Mouse (Mus musculus): Measurements from ENCODE around the gene Ccdc73. TPM values are rescaled to one million over a fixed set of nuclear protein-coding genes. Genes with fewer than 3 reads are reported as not detected.
"Not testable (repeated sequence)": the region's sequence is repeated elsewhere in the genome, so short reads cannot be mapped to it uniquely, and the experiment has no call there.

Gene Ccdc73
- total and polyA plus RNA-seq, 2 experiments from 2014 or later: 12.6 TPM; not detected in 1

DNA sequence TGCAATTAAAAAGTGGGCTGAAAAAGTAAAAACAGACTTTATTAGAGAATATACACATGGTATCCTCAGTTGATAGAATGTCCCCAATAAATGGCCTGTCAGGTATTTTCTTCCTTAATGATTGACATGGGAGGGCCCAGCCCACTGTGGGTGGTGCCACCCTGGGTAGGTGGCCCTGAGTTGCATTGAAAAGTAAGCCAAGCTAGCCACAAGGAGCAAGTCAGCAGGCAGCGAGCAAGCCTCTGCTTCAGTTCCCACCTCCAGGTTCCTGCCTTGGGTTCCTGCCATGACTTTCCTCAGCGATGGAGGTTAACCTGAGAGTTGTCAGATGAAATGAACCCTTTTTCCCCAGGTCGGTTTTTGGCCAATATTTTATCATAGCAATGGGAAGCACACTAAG lies 150.2 kb downstream of the Ccdc73 start:
- Histone ChIP-seq H3K27me3 (ENCODE audit: control insufficient read depth, insufficient read depth, low read length) (no peaks in the 10 kb centered on the region), H3K27ac (ENCODE audit: low read depth) (no peak overlapping the region), H3K9ac (replicated peaks; ENCODE audit: low read depth, low read length) (no peak overlapping the region), H3K4me2 (ENCODE audit: low read depth, low read length) (no peak overlapping the region), H3K4me3 (ENCODE audit: low read depth, low read length) (no peak overlapping the region; the same call in 1 of the 2 replicates), H3K9me3 (replicated peaks; ENCODE audit: control insufficient read depth, low read length) (no peaks in the 10 kb centered on the region), H3K36me3 (replicated peaks; ENCODE audit: control insufficient read depth, insufficient read depth, low read length) (peaks cover 9% of the 10 kb centered on the region), H3K4me1 (ENCODE audit: control insufficient read depth, insufficient read depth) (peaks cover 9% of the 10 kb centered on the region; the same call in 1 of the 2 replicates)
- ATAC-seq (ENCODE audit: insufficient read depth, low read depth) (no peak), DNase-seq (ENCODE audit: low spot score) (no peak)
- TF ChIP-seq CTCF (IDR thresholded peaks at IDR 0.05; ENCODE audit: low read depth) (no peak), EP300 (IDR thresholded peaks at IDR 0.05; ENCODE audit: low read depth) (no peak)
- 74% methylated on average over 3 of the region's 3 CpGs for WGBS

DNA sequence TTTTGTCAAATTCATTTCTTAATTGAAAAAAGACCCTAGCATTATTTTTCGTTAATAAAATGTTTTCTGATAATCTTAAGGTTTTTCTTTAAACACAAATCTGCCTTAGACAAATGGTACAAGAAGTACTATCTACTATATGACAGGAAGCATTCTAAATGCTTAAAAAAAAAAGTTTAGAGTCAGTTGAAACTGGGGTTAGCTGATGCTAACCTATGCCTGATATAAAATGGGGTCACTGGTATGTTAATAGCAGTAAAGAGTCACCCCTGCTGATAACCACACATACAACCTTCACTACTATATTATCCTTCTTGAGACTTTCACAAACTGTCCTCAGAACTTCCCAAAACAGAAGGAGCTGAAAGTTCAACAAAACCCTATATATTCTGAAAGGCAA lies 151.9 kb downstream of the Ccdc73 start:
- Histone ChIP-seq H3K9ac (replicated peaks; ENCODE audit: low read depth, low read length) (no peak overlapping the region), H3K27ac (ENCODE audit: low read depth) (no peak overlapping the region), H3K36me3 (replicated peaks; ENCODE audit: control insufficient read depth, insufficient read depth, low read length) (no peaks in the 10 kb centered on the region), H3K27me3 (ENCODE audit: control insufficient read depth, insufficient read depth, low read length) (no peaks in the 10 kb centered on the region), H3K4me1 (ENCODE audit: control insufficient read depth, insufficient read depth) (peaks cover 9% of the 10 kb centered on the region; the same call in 1 of the 2 replicates), H3K4me3 (ENCODE audit: low read depth, low read length) (no peak overlapping the region), H3K4me2 (ENCODE audit: low read depth, low read length) (no peak overlapping the region), H3K9me3 (replicated peaks; ENCODE audit: control insufficient read depth, low read length) (no peaks in the 10 kb centered on the region)
- TF ChIP-seq CTCF (IDR thresholded peaks at IDR 0.05; ENCODE audit: low read depth): no peak
- TF ChIP-seq EP300 (IDR thresholded peaks at IDR 0.05; ENCODE audit: low read depth): no peak
- 82% methylated on average over 1 of the region's 1 CpGs for WGBS
- no peak for ATAC-seq (ENCODE audit: insufficient read depth, low read depth)
- no peak for DNase-seq (ENCODE audit: low spot score)

DNA sequence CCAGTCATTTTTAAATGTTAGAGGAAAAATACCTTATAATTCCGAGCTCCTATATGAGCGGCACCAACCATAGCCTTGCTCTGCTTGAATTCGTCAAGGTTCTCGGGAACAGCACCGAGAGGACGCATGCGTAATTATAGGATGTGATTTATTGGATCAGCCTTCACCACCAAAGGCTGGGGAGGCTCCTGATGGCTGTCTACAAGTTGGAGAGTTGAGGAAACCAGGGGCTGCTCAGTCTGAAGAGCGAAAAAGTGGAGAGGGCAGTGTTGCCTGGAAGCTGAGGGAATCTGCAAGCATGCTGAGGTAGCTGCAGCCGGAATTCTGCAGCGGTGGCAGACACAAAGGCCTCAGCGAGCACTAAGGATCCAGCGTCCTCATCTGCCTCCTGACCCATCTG lies 153.7 kb downstream of the Ccdc73 start:
- Histone ChIP-seq H3K4me3 (ENCODE audit: low read depth, low read length) (no peak overlapping the region), H3K27me3 (ENCODE audit: control insufficient read depth, insufficient read depth, low read length) (no peaks in the 10 kb centered on the region), H3K4me2 (ENCODE audit: low read depth, low read length) (no peak overlapping the region), H3K4me1 (ENCODE audit: control insufficient read depth, insufficient read depth) (peaks cover 6% of the 10 kb centered on the region; the same call in 1 of the 2 replicates), H3K9ac (replicated peaks; ENCODE audit: low read depth, low read length) (no peak overlapping the region), H3K36me3 (replicated peaks; ENCODE audit: control insufficient read depth, insufficient read depth, low read length) (no peaks in the 10 kb centered on the region), H3K27ac (ENCODE audit: low read depth) (no peak overlapping the region), H3K9me3 (replicated peaks; ENCODE audit: control insufficient read depth, low read length) (no peaks in the 10 kb centered on the region)
- TF ChIP-seq CTCF (IDR thresholded peaks at IDR 0.05; ENCODE audit: low read depth) (no peak), EP300 (IDR thresholded peaks at IDR 0.05; ENCODE audit: low read depth) (no peak)
- no peak for DNase-seq (ENCODE audit: low spot score)
- WGBS: 71% methylated on average over 12 of the region's 12 CpGs
- no peak for ATAC-seq (ENCODE audit: insufficient read depth, low read depth)

DNA sequence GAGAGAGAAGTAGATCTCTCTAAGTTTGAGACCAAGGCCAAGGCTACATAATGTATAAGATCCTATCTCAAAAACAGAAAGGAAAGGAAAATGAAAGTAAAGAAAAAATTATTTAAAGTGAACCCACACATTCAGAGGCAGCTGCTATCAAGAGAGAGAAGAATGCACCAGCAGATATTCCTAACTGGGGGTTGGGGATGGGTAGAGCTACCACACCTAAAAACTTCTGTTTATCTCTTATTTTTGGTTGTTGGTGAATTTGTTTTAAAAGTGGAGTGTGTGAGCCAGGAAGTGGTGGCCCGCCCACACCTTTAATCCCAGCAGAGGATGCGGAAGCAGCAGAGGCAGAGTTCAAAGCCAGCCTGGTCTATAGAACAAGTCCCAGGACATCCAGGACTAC lies 154.2 kb downstream of the Ccdc73 start:
- Histone ChIP-seq H3K27me3 (ENCODE audit: control insufficient read depth, insufficient read depth, low read length) (no peaks in the 10 kb centered on the region), H3K4me2 (ENCODE audit: low read depth, low read length) (no peak overlapping the region), H3K9me3 (replicated peaks; ENCODE audit: control insufficient read depth, low read length) (no peaks in the 10 kb centered on the region), H3K4me1 (ENCODE audit: control insufficient read depth, insufficient read depth) (peaks cover 6% of the 10 kb centered on the region; the same call in 1 of the 2 replicates), H3K9ac (replicated peaks; ENCODE audit: low read depth, low read length) (no peak overlapping the region), H3K36me3 (replicated peaks; ENCODE audit: control insufficient read depth, insufficient read depth, low read length) (no peaks in the 10 kb centered on the region), H3K4me3 (ENCODE audit: low read depth, low read length) (no peak overlapping the region), H3K27ac (ENCODE audit: low read depth) (no peak overlapping the region)
- WGBS: 89% methylated on average over 2 of the region's 2 CpGs
- no peak for DNase-seq (ENCODE audit: low spot score)
- TF ChIP-seq EP300 (IDR thresholded peaks at IDR 0.05; ENCODE audit: low read depth) (no peak), CTCF (IDR thresholded peaks at IDR 0.05; ENCODE audit: low read depth) (no peak)
- no peak for ATAC-seq (ENCODE audit: insufficient read depth, low read depth)

DNA sequence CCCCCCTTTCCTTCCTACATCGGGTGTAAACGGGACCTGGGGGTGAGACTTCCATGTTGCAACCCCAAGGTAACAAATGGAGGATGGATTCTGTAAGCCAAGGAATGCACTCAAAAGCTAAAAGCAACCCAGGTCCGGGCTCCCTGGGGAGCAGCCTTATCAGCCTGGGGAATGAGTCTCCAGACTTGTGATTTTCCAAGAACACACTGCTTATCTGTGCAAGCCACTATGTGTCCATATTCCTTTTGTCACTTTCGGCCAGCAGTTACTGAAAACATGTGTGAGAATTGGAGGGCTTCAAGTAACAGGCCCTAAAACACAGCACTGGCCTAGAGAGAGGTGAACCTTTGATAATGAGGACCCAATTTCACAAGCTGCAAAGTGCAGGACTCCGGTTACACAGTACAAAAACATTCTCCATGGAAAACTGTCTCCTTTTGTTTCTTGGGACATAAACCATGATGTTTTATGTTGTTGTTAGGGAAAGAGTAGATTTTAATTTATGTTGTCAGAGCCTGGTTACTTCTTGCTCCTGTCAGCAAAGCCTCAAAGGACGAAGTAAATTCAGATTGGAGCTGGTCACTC lies 155.5 kb downstream of the Ccdc73 start:
- no peak overlapping the region for H3K9ac ChIP-seq (replicated peaks; ENCODE audit: low read depth, low read length)
- DNase-seq (ENCODE audit: low spot score) (no peak), ATAC-seq (ENCODE audit: insufficient read depth, low read depth) (peak; percentile 62; the same call in 1 of the 2 replicates)
- no peaks in the 10 kb centered on the region for H3K9me3 ChIP-seq (replicated peaks; ENCODE audit: control insufficient read depth, low read length)
- H3K4me3 ChIP-seq (ENCODE audit: low read depth, low read length): no peak overlapping the region
- TF ChIP-seq EP300 (IDR thresholded peaks at IDR 0.05; ENCODE audit: low read depth): no peak
- TF ChIP-seq CTCF (IDR thresholded peaks at IDR 0.05; ENCODE audit: low read depth): no peak
- no peaks in the 10 kb centered on the region for H3K36me3 ChIP-seq (replicated peaks; ENCODE audit: control insufficient read depth, insufficient read depth, low read length)
- 36% methylated on average over 6 of the region's 6 CpGs for WGBS
- H3K27me3 ChIP-seq (ENCODE audit: control insufficient read depth, insufficient read depth, low read length): no peaks in the 10 kb centered on the region
- no peak overlapping the region for H3K4me2 ChIP-seq (ENCODE audit: low read depth, low read length)
- H3K27ac ChIP-seq (ENCODE audit: low read depth): no peak overlapping the region
- H3K4me1 ChIP-seq (ENCODE audit: control insufficient read depth, insufficient read depth): no peaks in the 10 kb centered on the region

DNA sequence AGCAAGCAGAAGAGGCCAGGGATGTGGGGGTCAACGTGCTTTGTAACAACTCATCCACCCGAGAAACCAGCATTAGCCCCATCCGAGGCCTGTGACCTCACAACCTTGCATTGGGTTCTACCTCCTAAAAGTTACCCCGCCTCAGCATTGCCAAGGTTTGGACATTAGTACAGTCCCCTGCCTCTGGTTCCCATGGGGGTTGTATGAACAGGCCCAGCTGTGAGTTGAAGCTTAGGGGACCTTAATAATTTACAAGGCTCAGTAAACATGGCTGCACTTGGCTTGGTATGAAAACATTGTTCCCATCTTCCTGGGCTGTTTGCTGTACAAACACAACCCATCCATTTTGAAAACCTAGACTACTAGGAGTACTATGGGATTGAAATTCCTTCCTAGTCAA lies 156.2 kb downstream of the Ccdc73 start:
- H3K9me3 ChIP-seq (replicated peaks; ENCODE audit: control insufficient read depth, low read length): no peaks in the 10 kb centered on the region
- H3K27ac ChIP-seq (ENCODE audit: low read depth): no peak overlapping the region
- H3K4me2 ChIP-seq (ENCODE audit: low read depth, low read length): no peak overlapping the region
- no peak overlapping the region for H3K4me3 ChIP-seq (ENCODE audit: low read depth, low read length)
- H3K9ac ChIP-seq (replicated peaks; ENCODE audit: low read depth, low read length): no peak overlapping the region
- ATAC-seq (ENCODE audit: insufficient read depth, low read depth) (no peak), DNase-seq (ENCODE audit: low spot score) (no peak)
- no peaks in the 10 kb centered on the region for H3K27me3 ChIP-seq (ENCODE audit: control insufficient read depth, insufficient read depth, low read length)
- 65% methylated on average over 4 of the region's 4 CpGs for WGBS
- H3K4me1 ChIP-seq (ENCODE audit: control insufficient read depth, insufficient read depth): peaks cover 1% of the 10 kb centered on the region; the same call in 1 of the 2 replicates
- TF ChIP-seq CTCF (IDR thresholded peaks at IDR 0.05; ENCODE audit: low read depth) (no peak), EP300 (IDR thresholded peaks at IDR 0.05; ENCODE audit: low read depth) (no peak)
- H3K36me3 ChIP-seq (replicated peaks; ENCODE audit: control insufficient read depth, insufficient read depth, low read length): no peaks in the 10 kb centered on the region

DNA sequence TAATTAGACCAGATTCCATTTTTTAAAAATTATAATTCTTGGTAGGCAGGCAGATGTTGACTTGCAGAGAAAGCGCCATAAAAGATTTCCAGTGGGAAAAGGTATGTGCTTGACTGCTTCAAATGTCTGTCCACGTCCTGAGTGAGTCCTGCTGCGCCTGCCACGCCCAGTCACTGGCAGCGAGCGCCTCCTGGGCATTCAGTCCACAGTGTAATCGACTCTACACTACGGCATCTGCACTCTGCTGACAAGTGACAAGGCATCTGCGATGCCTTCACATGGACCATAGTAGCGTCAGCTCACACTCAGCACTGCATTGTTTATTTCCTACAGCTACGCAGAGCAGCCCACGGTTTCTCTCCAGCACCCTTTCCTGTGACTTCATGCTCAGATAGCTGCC lies 158.0 kb downstream of the Ccdc73 start:
- H3K27ac ChIP-seq (ENCODE audit: low read depth); H3K27me3 ChIP-seq (ENCODE audit: control insufficient read depth, insufficient read depth, low read length); DNase-seq (ENCODE audit: low spot score); H3K4me3 ChIP-seq (ENCODE audit: low read depth, low read length); H3K36me3 ChIP-seq (replicated peaks; ENCODE audit: control insufficient read depth, insufficient read depth, low read length); H3K9ac ChIP-seq (replicated peaks; ENCODE audit: low read depth, low read length); H3K9me3 ChIP-seq (replicated peaks; ENCODE audit: control insufficient read depth, low read length); H3K4me2 ChIP-seq (ENCODE audit: low read depth, low read length); H3K4me1 ChIP-seq (ENCODE audit: control insufficient read depth, insufficient read depth); ATAC-seq (ENCODE audit: insufficient read depth, low read depth): not testable (repeated sequence)
- 26% methylated on average over 11 of the region's 12 CpGs for WGBS

Data from heart, postnatal 0 days (tissue).